Mouse (Mus musculus) fibroblast of lung, adult 2 months (primary cell): ENCODE data around the gene Ebf1.

Source experiments
- DNase-seq: peaks from one replicate; pipeline ENCODE4 v3.0.0-alpha.2; 2011; ENCODE audit warnings: low read depth

Ebf1 gene

DNA sequence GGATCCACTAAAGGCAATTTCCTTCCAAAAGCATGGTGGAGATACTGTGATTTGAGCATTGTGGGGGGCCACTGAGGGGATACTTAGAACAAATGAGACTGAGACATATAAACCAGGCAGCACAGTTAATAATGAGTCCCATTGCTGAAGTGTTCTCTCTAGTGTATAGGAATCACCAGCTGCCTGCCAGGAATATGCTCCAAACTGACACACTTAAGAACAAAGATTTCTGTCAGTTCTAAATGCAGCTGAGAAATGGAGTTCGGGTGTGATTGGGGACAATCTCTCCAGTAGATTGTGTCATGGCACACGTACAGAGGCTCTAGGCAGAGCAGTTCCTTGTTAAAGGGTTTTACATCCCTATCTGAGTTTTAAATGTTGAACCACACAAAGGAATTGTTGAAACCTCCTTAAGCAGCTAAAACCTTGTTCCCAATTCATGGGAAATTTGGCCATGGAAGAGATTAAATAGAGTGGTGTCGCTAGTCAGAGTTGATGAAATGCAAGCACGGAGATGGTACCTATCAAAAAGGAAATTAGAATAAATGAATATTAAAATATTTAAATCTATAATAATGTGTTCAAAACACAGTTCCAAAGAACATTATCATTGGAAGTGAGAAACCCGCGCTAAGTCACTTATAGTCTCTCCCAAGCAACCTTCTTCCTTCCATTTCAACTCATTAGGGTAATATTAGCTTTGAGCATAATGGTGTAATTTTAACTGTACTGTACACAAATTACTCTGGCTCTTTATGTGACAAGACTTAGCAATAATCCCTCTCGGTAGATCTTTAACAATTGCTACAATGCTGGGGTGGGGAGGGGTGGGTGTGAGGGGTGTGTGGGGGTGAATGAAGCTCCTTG, 438.9 kb downstream of the Ebf1 start:
- no peak for DNase-seq
